Mouse (Mus musculus): ENCODE measurements around the gene Wdr5. TPM values are rescaled to one million over a fixed set of nuclear protein-coding genes. Genes with fewer than 3 reads are reported as not detected.
A peak's percentile ranks its signal among the peaks of the same experiment; 100 is the strongest.

The Wdr5 gene
- total RNA-seq, 2 experiments from 2014 or later = 46.1 to 50.4 TPM

- DNase-seq (ENCODE audit: low spot score in 2 of 2) = no peak
Observed at GRCm38 (mm10) chr2:27547986-27548385, 33.0 kb downstream of the Wdr5 start.

- DNase-seq (ENCODE audit: low spot score in 2 of 2) = no peak
Observed at GRCm38 (mm10) chr2:27548664-27549369, 33.9 kb downstream of the Wdr5 start.

GRCm38 (mm10) chr2:27552620-27553287, 37.8 kb downstream of the Wdr5 start:
- peak in 1 of 2 experiments; percentile 54 for DNase-seq (ENCODE audit: low spot score in 2 of 2)

GRCm38 (mm10) chr2:27554308-27554707, 39.4 kb downstream of the Wdr5 start:
- no peak for DNase-seq (ENCODE audit: low spot score in 2 of 2)

GRCm38 (mm10) chr2:27556921-27557320, 42.0 kb downstream of the Wdr5 start:
- no peak for DNase-seq (ENCODE audit: low spot score in 2 of 2)

- no peak for DNase-seq (ENCODE audit: low spot score in 2 of 2)
Observed at GRCm38 (mm10) chr2:27560708-27561123, 45.8 kb downstream of the Wdr5 start.

- no peak for DNase-seq (ENCODE audit: low spot score in 2 of 2)
Observed at GRCm38 (mm10) chr2:27561159-27561558, 46.2 kb downstream of the Wdr5 start.

- no peak for DNase-seq (ENCODE audit: low spot score in 2 of 2)
Observed at GRCm38 (mm10) chr2:27561829-27562228, 46.9 kb downstream of the Wdr5 start.

- no peak for DNase-seq (ENCODE audit: low spot score in 2 of 2)
Observed at GRCm38 (mm10) chr2:27563641-27564148, 48.7 kb downstream of the Wdr5 start.

- no peak for DNase-seq (ENCODE audit: low spot score in 2 of 2)
Observed at GRCm38 (mm10) chr2:27564694-27565093, 49.7 kb downstream of the Wdr5 start.

- DNase-seq (ENCODE audit: low spot score in 2 of 2) = no peak
Observed at GRCm38 (mm10) chr2:27565316-27566103, 50.6 kb downstream of the Wdr5 start.

GRCm38 (mm10) chr2:27570856-27571255, 55.9 kb downstream of the Wdr5 start:
- DNase-seq (ENCODE audit: low spot score in 2 of 2) = no peak

- DNase-seq (ENCODE audit: low spot score in 2 of 2) = no peak
Observed at GRCm38 (mm10) chr2:27572261-27572793, 57.4 kb downstream of the Wdr5 start.

GRCm38 (mm10) chr2:27572928-27573627, 58.1 kb downstream of the Wdr5 start:
- no peak for DNase-seq (ENCODE audit: low spot score in 2 of 2)

- DNase-seq (ENCODE audit: low spot score in 2 of 2) = no peak
Observed at GRCm38 (mm10) chr2:27573628-27573966, 58.6 kb downstream of the Wdr5 start.

- DNase-seq (ENCODE audit: low spot score in 2 of 2) = no peak
Observed at GRCm38 (mm10) chr2:27576416-27576815, 61.5 kb downstream of the Wdr5 start.

GRCm38 (mm10) chr2:27578552-27578951, 63.6 kb downstream of the Wdr5 start:
- DNase-seq (ENCODE audit: low spot score in 2 of 2) = no peak

GRCm38 (mm10) chr2:27582112-27582511, 67.2 kb downstream of the Wdr5 start:
- DNase-seq (ENCODE audit: low spot score in 2 of 2) = no peak

GRCm38 (mm10) chr2:27583019-27583418, 68.1 kb downstream of the Wdr5 start:
- DNase-seq (ENCODE audit: low spot score in 2 of 2) = no peak

- no peak for DNase-seq (ENCODE audit: low spot score in 2 of 2)
Observed at GRCm38 (mm10) chr2:27584546-27584945, 69.6 kb downstream of the Wdr5 start.

All from adrenal gland, postnatal 4 days (tissue).